Mouse (Mus musculus): ENCODE measurements around the gene Lrrc49. TPM values are rescaled to one million over a fixed set of nuclear protein-coding genes. Genes with fewer than 3 reads are reported as not detected.

The Lrrc49 gene
- polyA plus RNA-seq, 1 experiment from 2014 or later: 12.3 TPM

GRCm38 (mm10) chr9:60612260-60612659 lies 75.7 kb downstream of the Lrrc49 start:
- H3K4me1 ChIP-seq (replicated peaks; ENCODE audit: insufficient read depth, low read length): no peaks in the 10 kb centered on the region
- H3K36me3 ChIP-seq (ENCODE audit: insufficient read depth, low read length): no peaks in the 10 kb centered on the region
- 91% methylated on average over 2 of the region's 2 CpGs for WGBS
- no peak for TF ChIP-seq CTCF (IDR thresholded peaks at IDR 0.05; ENCODE audit: low read depth)
- no peak for ATAC-seq (replicated peaks; ENCODE audit: low FRiP score, low read depth)
- DNase-seq (ENCODE audit: low spot score): no peak
- H3K4me3 ChIP-seq (replicated peaks; ENCODE audit: low read depth, low read length): no peak overlapping the region
- no peaks in the 10 kb centered on the region for H3K9me3 ChIP-seq (replicated peaks; ENCODE audit: low read length)
- no peak overlapping the region for H3K4me2 ChIP-seq (ENCODE audit: low read length)
- no peak overlapping the region for H3K27ac ChIP-seq
- no peaks in the 10 kb centered on the region for H3K27me3 ChIP-seq (ENCODE audit: insufficient read depth, low read length)
- H3K9ac ChIP-seq (ENCODE audit: low read depth, low read length): no peak overlapping the region

GRCm38 (mm10) chr9:60610194-60610593 lies 77.8 kb downstream of the Lrrc49 start:
- H3K9ac ChIP-seq (ENCODE audit: low read depth, low read length): no peak overlapping the region
- H3K4me3 ChIP-seq (replicated peaks; ENCODE audit: low read depth, low read length): no peak overlapping the region
- H3K27me3 ChIP-seq (ENCODE audit: insufficient read depth, low read length): no peaks in the 10 kb centered on the region
- H3K36me3 ChIP-seq (ENCODE audit: insufficient read depth, low read length): no peaks in the 10 kb centered on the region
- no peak overlapping the region for H3K27ac ChIP-seq
- peak overlapping the region; percentile 16; the same call in 1 of the 2 replicates for H3K4me2 ChIP-seq (ENCODE audit: low read length)
- peak; percentile 54 for DNase-seq (ENCODE audit: low spot score)
- H3K9me3 ChIP-seq (replicated peaks; ENCODE audit: low read length): no peaks in the 10 kb centered on the region
- ATAC-seq (replicated peaks; ENCODE audit: low FRiP score, low read depth): no peak
- no peaks in the 10 kb centered on the region for H3K4me1 ChIP-seq (replicated peaks; ENCODE audit: insufficient read depth, low read length)
- 44% methylated on average over 13 of the region's 13 CpGs for WGBS
- no peak for TF ChIP-seq CTCF (IDR thresholded peaks at IDR 0.05; ENCODE audit: low read depth)

GRCm38 (mm10) chr9:60608857-60609256 lies 79.1 kb downstream of the Lrrc49 start:
- H3K4me3 ChIP-seq (replicated peaks; ENCODE audit: low read depth, low read length): no peak overlapping the region
- no peak overlapping the region for H3K9ac ChIP-seq (ENCODE audit: low read depth, low read length)
- no peak overlapping the region for H3K27ac ChIP-seq
- WGBS: 86% methylated on average over 9 of the region's 9 CpGs
- H3K36me3 ChIP-seq (ENCODE audit: insufficient read depth, low read length): no peaks in the 10 kb centered on the region
- H3K4me2 ChIP-seq (ENCODE audit: low read length): no peak overlapping the region
- DNase-seq (ENCODE audit: low spot score) (no peak), ATAC-seq (replicated peaks; ENCODE audit: low FRiP score, low read depth) (no peak)
- H3K4me1 ChIP-seq (replicated peaks; ENCODE audit: insufficient read depth, low read length): no peaks in the 10 kb centered on the region
- H3K27me3 ChIP-seq (ENCODE audit: insufficient read depth, low read length): no peaks in the 10 kb centered on the region
- TF ChIP-seq CTCF (IDR thresholded peaks at IDR 0.05; ENCODE audit: low read depth): no peak
- H3K9me3 ChIP-seq (replicated peaks; ENCODE audit: low read length): no peaks in the 10 kb centered on the region

GRCm38 (mm10) chr9:60608086-60608485 lies 79.9 kb downstream of the Lrrc49 start:
- no peak overlapping the region for H3K9ac ChIP-seq (ENCODE audit: low read depth, low read length)
- WGBS: 93% methylated on average over 3 of the region's 3 CpGs
- H3K4me2 ChIP-seq (ENCODE audit: low read length): no peak overlapping the region
- DNase-seq (ENCODE audit: low spot score) (no peak), ATAC-seq (replicated peaks; ENCODE audit: low FRiP score, low read depth) (no peak)
- no peaks in the 10 kb centered on the region for H3K9me3 ChIP-seq (replicated peaks; ENCODE audit: low read length)
- no peaks in the 10 kb centered on the region for H3K36me3 ChIP-seq (ENCODE audit: insufficient read depth, low read length)
- no peak overlapping the region for H3K4me3 ChIP-seq (replicated peaks; ENCODE audit: low read depth, low read length)
- no peak for TF ChIP-seq CTCF (IDR thresholded peaks at IDR 0.05; ENCODE audit: low read depth)
- H3K27me3 ChIP-seq (ENCODE audit: insufficient read depth, low read length): no peaks in the 10 kb centered on the region
- H3K4me1 ChIP-seq (replicated peaks; ENCODE audit: insufficient read depth, low read length): no peaks in the 10 kb centered on the region
- H3K27ac ChIP-seq: no peak overlapping the region

- ATAC-seq (replicated peaks; ENCODE audit: low FRiP score, low read depth) (no peak), DNase-seq (ENCODE audit: low spot score) (no peak)
- Histone ChIP-seq H3K27me3 (ENCODE audit: insufficient read depth, low read length) (no peaks in the 10 kb centered on the region), H3K4me1 (replicated peaks; ENCODE audit: insufficient read depth, low read length) (no peaks in the 10 kb centered on the region), H3K27ac (no peak overlapping the region), H3K4me2 (ENCODE audit: low read length) (no peak overlapping the region), H3K4me3 (replicated peaks; ENCODE audit: low read depth, low read length) (no peak overlapping the region), H3K36me3 (ENCODE audit: insufficient read depth, low read length) (no peaks in the 10 kb centered on the region), H3K9ac (ENCODE audit: low read depth, low read length) (no peak overlapping the region), H3K9me3 (replicated peaks; ENCODE audit: low read length) (no peaks in the 10 kb centered on the region)
- WGBS: 40% methylated on average over 2 of the region's 2 CpGs
- no peak for TF ChIP-seq CTCF (IDR thresholded peaks at IDR 0.05; ENCODE audit: low read depth)
These were observed 83.0 kb downstream of the Lrrc49 start for GRCm38 (mm10) chr9:60604971-60605370.

- Histone ChIP-seq H3K4me2 (ENCODE audit: low read length) (no peak overlapping the region), H3K9ac (ENCODE audit: low read depth, low read length) (no peak overlapping the region), H3K27me3 (ENCODE audit: insufficient read depth, low read length) (no peaks in the 10 kb centered on the region), H3K36me3 (ENCODE audit: insufficient read depth, low read length) (0 out of 2 replicates have a peak, but pooled peaks cover 3% of the 10 kb centered on the region), H3K4me1 (replicated peaks; ENCODE audit: insufficient read depth, low read length) (no peaks in the 10 kb centered on the region), H3K27ac (no peak overlapping the region), H3K4me3 (replicated peaks; ENCODE audit: low read depth, low read length) (no peak overlapping the region), H3K9me3 (replicated peaks; ENCODE audit: low read length) (no peaks in the 10 kb centered on the region)
- no peak for TF ChIP-seq CTCF (IDR thresholded peaks at IDR 0.05; ENCODE audit: low read depth)
- no peak for ATAC-seq (replicated peaks; ENCODE audit: low FRiP score, low read depth)
- no peak for DNase-seq (ENCODE audit: low spot score)
- 92% methylated on average over 10 of the region's 10 CpGs for WGBS
These were observed 86.0 kb downstream of the Lrrc49 start for GRCm38 (mm10) chr9:60601936-60602335.

- ATAC-seq (replicated peaks; ENCODE audit: low FRiP score, low read depth) (no peak), DNase-seq (ENCODE audit: low spot score) (no peak)
- no peak overlapping the region for H3K9ac ChIP-seq (ENCODE audit: low read depth, low read length)
- 85% methylated on average over 4 of the region's 4 CpGs for WGBS
- H3K4me1 ChIP-seq (replicated peaks; ENCODE audit: insufficient read depth, low read length): no peaks in the 10 kb centered on the region
- H3K9me3 ChIP-seq (replicated peaks; ENCODE audit: low read length): no peaks in the 10 kb centered on the region
- H3K4me3 ChIP-seq (replicated peaks; ENCODE audit: low read depth, low read length): no peak overlapping the region
- no peak overlapping the region for H3K27ac ChIP-seq
- H3K27me3 ChIP-seq (ENCODE audit: insufficient read depth, low read length): no peaks in the 10 kb centered on the region
- TF ChIP-seq CTCF (IDR thresholded peaks at IDR 0.05; ENCODE audit: low read depth): no peak
- H3K4me2 ChIP-seq (ENCODE audit: low read length): no peak overlapping the region
- 0 out of 2 replicates have a peak, but pooled peaks cover 3% of the 10 kb centered on the region for H3K36me3 ChIP-seq (ENCODE audit: insufficient read depth, low read length)
These were observed 87.7 kb downstream of the Lrrc49 start for GRCm38 (mm10) chr9:60600273-60600672.
